Mouse (Mus musculus) monocyte, adult 5-6 weeks (primary cell): Measurements from ENCODE around the gene Grcc10. TPM values are rescaled to one million over a fixed set of nuclear protein-coding genes. Genes with fewer than 3 reads are reported as not detected.

Source experiments
- ATAC-seq: fragments of 153-309, 156-312 bp; replicated peaks from 2 replicates; pipeline ENCODE4 v1.8.0; 2017; ENCODE audit warnings: mild to moderate bottlenecking; ENCODE audit not compliant: low TSS enrichment, insufficient number of reproducible peaks, severe bottlenecking, poor library complexity, low FRiP score
- total RNA-seq: library from RNA; stranded (forward); fragments of 200-1000, 200-491, 200-594 nt; gene quantifications from 3 replicates; pipeline ENCODE4 v1.2.3, GENCODE M21; 2017

The Grcc10 gene
- total RNA-seq, 1 experiment from 2014 or later = 174 TPM

GRCm38 (mm10) chr6:124739231-124739796 lies 1.9 kb downstream of the Grcc10 start:
- no peak for ATAC-seq

GRCm38 (mm10) chr6:124738511-124739023 lies 2.6 kb downstream of the Grcc10 start, which contains the start of gene Ptpn6:
Gene Ptpn6 (minus strand): TSS chr6:124738714.
- ATAC-seq = peak; percentile 11; the same call in 1 of the 2 replicates

- no peak for ATAC-seq
Observed at GRCm38 (mm10) chr6:124737040-124737439, 4.1 kb downstream of the Grcc10 start.

- no peak for ATAC-seq
Observed at GRCm38 (mm10) chr6:124734417-124734816, 6.8 kb downstream of the Grcc10 start.

- ATAC-seq = peak; percentile 89
Observed at GRCm38 (mm10) chr6:124732476-124733370, 8.5 kb downstream of the Grcc10 start.

GRCm38 (mm10) chr6:124731038-124731437 lies 10.1 kb downstream of the Grcc10 start:
- ATAC-seq = no peak

GRCm38 (mm10) chr6:124729850-124730705 lies 11.1 kb downstream of the Grcc10 start:
- ATAC-seq = peak; percentile 53

GRCm38 (mm10) chr6:124728621-124729020 lies 12.6 kb downstream of the Grcc10 start:
- ATAC-seq = no peak

- no peak for ATAC-seq
Observed at GRCm38 (mm10) chr6:124724472-124724871, 16.7 kb downstream of the Grcc10 start.

- peak; percentile 79 for ATAC-seq
Observed at GRCm38 (mm10) chr6:124723541-124723940, 17.6 kb downstream of the Grcc10 start.

- 0 out of 2 replicates have a peak, but pooled peaks have one; percentile 20 for ATAC-seq
Observed at GRCm38 (mm10) chr6:124722876-124723473, 18.2 kb downstream of the Grcc10 start.

- no peak for ATAC-seq
Observed at GRCm38 (mm10) chr6:124720904-124721303, 20.3 kb downstream of the Grcc10 start.

- no peak for ATAC-seq
Observed at GRCm38 (mm10) chr6:124719354-124719978, 21.7 kb downstream of the Grcc10 start.

GRCm38 (mm10) chr6:124718703-124719102 lies 22.5 kb downstream of the Grcc10 start:
- ATAC-seq = no peak

GRCm38 (mm10) chr6:124717968-124718367 lies 23.2 kb downstream of the Grcc10 start:
- no peak for ATAC-seq

- ATAC-seq = peak; percentile 62
Observed at GRCm38 (mm10) chr6:124716864-124717490, 24.2 kb downstream of the Grcc10 start.

- no peak for ATAC-seq
Observed at GRCm38 (mm10) chr6:124712918-124713317, 28.3 kb downstream of the Grcc10 start.
